Mouse (Mus musculus) kidney, postnatal 4 days (tissue): ENCODE data around the gene Fam71b.

Experiments used
- DNase-seq, 2 experiments: peaks; one replicate each; pipeline ENCODE4 v3.0.0; 2021; ENCODE audit warnings: mixed read lengths in 2 of 2

Fam71b gene

DNA sequence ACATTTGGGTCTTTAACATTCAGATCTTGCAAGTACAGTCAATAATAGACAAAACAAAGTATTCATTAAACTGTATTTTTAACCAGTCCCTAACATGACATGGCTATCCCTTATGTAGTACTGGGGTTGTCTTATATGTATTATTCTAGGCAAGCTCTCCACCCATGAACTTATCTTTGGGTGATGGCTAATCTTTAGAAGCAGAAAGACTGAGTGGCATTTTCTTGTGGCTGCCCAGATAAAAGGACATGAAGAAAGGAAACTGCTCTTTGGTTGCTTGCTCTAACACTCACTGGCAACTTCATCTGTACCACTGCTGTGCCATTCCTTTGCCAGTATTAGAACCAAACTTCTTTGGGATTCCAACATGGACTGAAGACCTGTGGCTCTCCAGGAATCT is 39.0 kb downstream of the Fam71b start:
- no peak for DNase-seq

- DNase-seq = peak; percentile 94 to 97
Measured at GRCm38 (mm10) chr11:46436760-46437458, 40.5 kb downstream of the Fam71b start, which contains the start of gene Med7. Gene Med7 (plus strand): TSS chr11:46436925.

- DNase-seq = no peak
Measured at GRCm38 (mm10) chr11:46437459-46438000, 41.2 kb downstream of the Fam71b start.

DNA sequence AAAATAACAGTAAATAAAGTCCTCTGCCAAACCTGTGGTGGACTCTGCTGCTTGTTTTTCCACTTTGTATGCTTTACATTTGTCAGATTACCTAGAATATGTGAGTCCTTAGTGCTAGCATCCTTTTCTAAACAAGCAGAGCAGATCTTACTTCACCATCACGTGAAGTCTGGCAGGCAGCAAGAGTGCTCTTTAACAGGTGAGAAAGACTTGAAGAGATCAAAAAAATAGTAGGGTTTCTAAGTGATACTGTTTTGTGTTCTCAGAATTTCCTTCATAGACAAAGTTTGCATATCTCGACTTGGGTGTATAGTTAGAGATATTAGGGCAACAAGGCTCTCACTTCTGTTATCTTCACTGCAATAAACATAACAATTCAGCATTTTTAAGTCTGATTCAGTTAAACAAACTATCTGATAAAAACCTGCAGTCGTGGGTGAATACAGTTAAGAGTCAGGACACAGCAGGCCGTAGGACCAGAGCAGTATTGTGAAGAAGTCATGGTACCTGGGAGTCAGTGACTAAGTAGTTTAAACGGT is 42.7 kb downstream of the Fam71b start:
- DNase-seq = no peak

GRCm38 (mm10) chr11:46441774-46442173 is 45.4 kb downstream of the Fam71b start:
- no peak for DNase-seq

- no peak for DNase-seq
Measured at GRCm38 (mm10) chr11:46443152-46443551, 46.8 kb downstream of the Fam71b start.

DNA sequence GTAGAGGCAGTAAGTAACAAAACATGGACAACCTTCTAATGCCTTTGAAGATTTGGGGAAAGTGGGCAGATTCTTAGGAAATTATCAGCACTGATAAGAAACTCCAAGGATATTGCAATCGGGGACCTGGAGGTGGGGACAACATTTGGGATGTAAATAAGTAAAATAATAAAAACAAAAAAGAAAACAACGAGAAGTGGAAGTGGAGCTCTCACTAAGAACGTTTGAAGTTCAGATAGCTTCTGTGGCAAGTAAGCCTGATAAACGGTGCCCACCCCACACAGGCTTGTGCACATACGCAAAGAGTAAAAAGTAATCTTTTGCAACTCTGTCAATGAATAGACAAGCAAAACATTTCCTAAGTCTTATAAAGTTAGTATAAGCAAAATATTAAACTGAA is 47.6 kb downstream of the Fam71b start:
- no peak for DNase-seq

GRCm38 (mm10) chr11:46446150-46446549 is 49.8 kb downstream of the Fam71b start:
- no peak for DNase-seq

GRCm38 (mm10) chr11:46447644-46448484 is 51.5 kb downstream of the Fam71b start:
- no peak for DNase-seq

DNA sequence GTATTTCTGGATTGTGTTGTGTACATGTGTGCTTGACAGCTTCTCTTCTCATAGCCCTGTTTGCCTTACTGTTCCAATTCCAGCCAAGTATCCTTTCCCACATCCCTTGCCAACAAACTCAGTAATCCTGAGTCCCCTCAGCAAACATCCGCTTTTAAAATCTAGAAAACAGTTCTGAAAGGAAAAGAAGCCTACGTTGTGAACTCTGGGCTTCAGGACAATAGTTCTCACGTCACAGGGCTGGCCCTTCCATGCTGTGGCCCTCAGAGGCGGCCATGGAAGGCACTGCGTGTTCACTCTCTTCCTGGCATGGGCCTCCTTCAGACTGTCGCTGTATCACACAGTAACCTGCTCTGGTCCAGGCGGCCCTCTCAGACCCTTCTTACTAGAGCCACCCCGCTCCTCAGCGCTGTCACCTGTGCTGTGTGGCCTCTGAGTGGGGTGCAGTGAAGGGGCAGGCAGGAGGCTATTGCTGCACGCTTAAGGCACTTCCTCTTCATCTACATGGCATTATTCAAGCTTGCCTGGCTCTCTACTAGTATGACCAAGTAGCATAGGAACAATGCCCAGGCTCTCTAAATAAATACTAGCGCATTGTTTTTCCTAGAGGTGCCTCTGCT is 53.2 kb downstream of the Fam71b start:
- DNase-seq = no peak

DNA sequence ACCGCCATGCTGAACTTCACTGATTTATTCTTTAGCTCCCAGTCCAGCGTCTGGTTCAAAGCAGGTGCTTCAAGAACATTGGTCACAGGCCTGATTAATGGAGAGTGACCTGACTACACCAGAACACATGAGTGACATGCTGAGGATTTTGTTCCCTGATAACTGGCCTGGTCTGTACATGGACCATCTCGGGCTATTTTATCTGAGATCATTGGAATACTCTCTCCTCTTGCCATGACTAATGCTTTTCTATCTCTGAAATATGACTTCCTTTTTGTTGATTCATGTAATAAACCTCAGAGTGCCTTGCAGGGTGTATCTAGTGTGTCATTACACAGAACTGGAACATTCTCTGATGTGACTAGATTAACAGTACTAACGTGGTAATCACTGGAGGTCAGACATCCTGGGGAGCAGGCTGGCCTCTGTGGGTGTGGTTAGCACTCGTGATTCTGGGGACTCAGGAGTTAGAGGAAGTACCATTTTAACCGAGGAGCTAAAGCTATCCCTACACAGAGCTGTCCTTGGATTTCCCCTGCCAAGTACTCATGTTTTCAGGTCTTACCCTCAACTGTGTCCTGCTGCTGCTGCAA is 58.2 kb downstream of the Fam71b start, which contains the start of gene Havcr2:
Gene Havcr2 (plus strand): TSS at position 483 of the 593 bp plus-strand sequence.
- no peak for DNase-seq
